Mouse (Mus musculus): ENCODE measurements at regions not wholly inside any gene's neighbourhood (a gene's known extent, or its start where the extent isn't known, plus 50 kb on each side); places are given as distances from the start of the nearest gene placed in this dataset.

- Histone ChIP-seq H3K36me3 (ENCODE audit: insufficient read depth, low read length) (no peaks in the 10 kb centered on the region), H3K4me1 (replicated peaks; ENCODE audit: low read depth, low read length) (no peaks in the 10 kb centered on the region), H3K4me3 (replicated peaks; ENCODE audit: low read length) (no peak overlapping the region), H3K27me3 (ENCODE audit: insufficient read depth, low read length) (no peaks in the 10 kb centered on the region), H3K9me3 (ENCODE audit: low read length) (peaks cover 3% of the 10 kb centered on the region; the same call in 1 of the 2 replicates)
- TF ChIP-seq NANOG (IDR thresholded peaks at IDR 0.05; ENCODE audit: borderline replicate concordance, low read length) (no peak), CTCF (conservative IDR thresholded peaks at IDR 0.05; ENCODE audit: low read length) (no peak), POU5F1 (IDR thresholded peaks at IDR 0.05; ENCODE audit: borderline replicate concordance, low read length) (no peak)
Measured at GRCm38 (mm10) chr12:43326714-43327334, 883.3 kb downstream of the Dnajb9 start.

GRCm38 (mm10) chr12:43310293-43310692 is 899.8 kb downstream of the Dnajb9 start:
- no peaks in the 10 kb centered on the region for H3K27me3 ChIP-seq (ENCODE audit: insufficient read depth, low read length)
- no peak for TF ChIP-seq CTCF (conservative IDR thresholded peaks at IDR 0.05; ENCODE audit: low read length)
- no peak for TF ChIP-seq NANOG (IDR thresholded peaks at IDR 0.05; ENCODE audit: borderline replicate concordance, low read length)
- TF ChIP-seq POU5F1 (IDR thresholded peaks at IDR 0.05; ENCODE audit: borderline replicate concordance, low read length) = no peak
- no peaks in the 10 kb centered on the region for H3K36me3 ChIP-seq (ENCODE audit: insufficient read depth, low read length)

GRCm38 (mm10) chr12:43306502-43307051 is 903.5 kb downstream of the Dnajb9 start:
- Histone ChIP-seq H3K27me3 (ENCODE audit: insufficient read depth, low read length) (no peaks in the 10 kb centered on the region), H3K4me3 (replicated peaks; ENCODE audit: low read length) (no peak overlapping the region), H3K4me1 (replicated peaks; ENCODE audit: low read depth, low read length) (no peaks in the 10 kb centered on the region), H3K9me3 (ENCODE audit: low read length) (no peaks in the 10 kb centered on the region), H3K36me3 (ENCODE audit: insufficient read depth, low read length) (no peaks in the 10 kb centered on the region)
- TF ChIP-seq POU5F1 (IDR thresholded peaks at IDR 0.05; ENCODE audit: borderline replicate concordance, low read length) (no peak), NANOG (IDR thresholded peaks at IDR 0.05; ENCODE audit: borderline replicate concordance, low read length) (no peak)

More at GRCm38 (mm10) chr12:43310293-43310692, 899.8 kb downstream of the Dnajb9 start:
- Histone ChIP-seq H3K9me3 (ENCODE audit: low read length) (no peaks in the 10 kb centered on the region), H3K4me3 (replicated peaks; ENCODE audit: low read length) (no peak overlapping the region), H3K4me1 (replicated peaks; ENCODE audit: low read depth, low read length) (no peaks in the 10 kb centered on the region)

- Histone ChIP-seq H3K27me3 (ENCODE audit: insufficient read depth, low read length) (no peaks in the 10 kb centered on the region), H3K4me1 (replicated peaks; ENCODE audit: low read depth, low read length) (no peaks in the 10 kb centered on the region), H3K4me3 (replicated peaks; ENCODE audit: low read length) (no peak overlapping the region), H3K9me3 (ENCODE audit: low read length) (no peaks in the 10 kb centered on the region), H3K36me3 (ENCODE audit: insufficient read depth, low read length) (no peaks in the 10 kb centered on the region)
- TF ChIP-seq CTCF (conservative IDR thresholded peaks at IDR 0.05; ENCODE audit: low read length) (no peak), POU5F1 (IDR thresholded peaks at IDR 0.05; ENCODE audit: borderline replicate concordance, low read length) (no peak), NANOG (IDR thresholded peaks at IDR 0.05; ENCODE audit: borderline replicate concordance, low read length) (no peak)
Measured at GRCm38 (mm10) chr12:43300504-43300903, 909.6 kb downstream of the Dnajb9 start.

- no peaks in the 10 kb centered on the region for H3K9me3 ChIP-seq (ENCODE audit: low read length)
- H3K4me1 ChIP-seq (replicated peaks; ENCODE audit: low read depth, low read length) = no peaks in the 10 kb centered on the region
Measured at GRCm38 (mm10) chr12:43280442-43280841, 929.7 kb downstream of the Dnajb9 start.

GRCm38 (mm10) chr12:43265016-43265415 is 945.1 kb downstream of the Dnajb9 start:
- H3K9me3 ChIP-seq (ENCODE audit: low read length) = no peaks in the 10 kb centered on the region
- TF ChIP-seq CTCF (conservative IDR thresholded peaks at IDR 0.05; ENCODE audit: low read length) = no peak
- no peak for TF ChIP-seq NANOG (IDR thresholded peaks at IDR 0.05; ENCODE audit: borderline replicate concordance, low read length)
- TF ChIP-seq POU5F1 (IDR thresholded peaks at IDR 0.05; ENCODE audit: borderline replicate concordance, low read length) = no peak
- no peaks in the 10 kb centered on the region for H3K36me3 ChIP-seq (ENCODE audit: insufficient read depth, low read length)
- H3K4me3 ChIP-seq (replicated peaks; ENCODE audit: low read length) = no peak overlapping the region
- no peaks in the 10 kb centered on the region for H3K27me3 ChIP-seq (ENCODE audit: insufficient read depth, low read length)
- H3K4me1 ChIP-seq (replicated peaks; ENCODE audit: low read depth, low read length) = no peaks in the 10 kb centered on the region

More at GRCm38 (mm10) chr12:43280442-43280841, 929.7 kb downstream of the Dnajb9 start:
- Histone ChIP-seq H3K36me3 (ENCODE audit: insufficient read depth, low read length) (no peaks in the 10 kb centered on the region), H3K4me3 (replicated peaks; ENCODE audit: low read length) (no peak overlapping the region), H3K27me3 (ENCODE audit: insufficient read depth, low read length) (no peaks in the 10 kb centered on the region)
- no peak for TF ChIP-seq CTCF (conservative IDR thresholded peaks at IDR 0.05; ENCODE audit: low read length)
- TF ChIP-seq POU5F1 (IDR thresholded peaks at IDR 0.05; ENCODE audit: borderline replicate concordance, low read length) = no peak
- no peak for TF ChIP-seq NANOG (IDR thresholded peaks at IDR 0.05; ENCODE audit: borderline replicate concordance, low read length)

- H3K4me1 ChIP-seq (replicated peaks; ENCODE audit: low read depth, low read length) = no peaks in the 10 kb centered on the region
- H3K4me3 ChIP-seq (replicated peaks; ENCODE audit: low read length) = no peak overlapping the region
- no peaks in the 10 kb centered on the region for H3K9me3 ChIP-seq (ENCODE audit: low read length)
- no peaks in the 10 kb centered on the region for H3K36me3 ChIP-seq (ENCODE audit: insufficient read depth, low read length)
- H3K27me3 ChIP-seq (ENCODE audit: insufficient read depth, low read length) = no peaks in the 10 kb centered on the region
- no peak for TF ChIP-seq CTCF (conservative IDR thresholded peaks at IDR 0.05; ENCODE audit: low read length)
- TF ChIP-seq NANOG (IDR thresholded peaks at IDR 0.05; ENCODE audit: borderline replicate concordance, low read length) = no peak
- no peak for TF ChIP-seq POU5F1 (IDR thresholded peaks at IDR 0.05; ENCODE audit: borderline replicate concordance, low read length)
Measured at GRCm38 (mm10) chr12:43263845-43264244, 946.3 kb downstream of the Dnajb9 start.

GRCm38 (mm10) chr12:43225950-43226349 is 984.2 kb downstream of the Dnajb9 start:
- TF ChIP-seq CTCF (conservative IDR thresholded peaks at IDR 0.05; ENCODE audit: low read length) = no peak
- TF ChIP-seq NANOG (IDR thresholded peaks at IDR 0.05; ENCODE audit: borderline replicate concordance, low read length) = peak; percentile 85
- TF ChIP-seq POU5F1 (IDR thresholded peaks at IDR 0.05; ENCODE audit: borderline replicate concordance, low read length) = 0 out of 2 replicates have a peak, but pooled peaks have one; percentile 6
- no peak overlapping the region for H3K4me3 ChIP-seq (replicated peaks; ENCODE audit: low read length)
- H3K36me3 ChIP-seq (ENCODE audit: insufficient read depth, low read length) = no peaks in the 10 kb centered on the region
- H3K4me1 ChIP-seq (replicated peaks; ENCODE audit: low read depth, low read length) = peaks cover 8% of the 10 kb centered on the region
- no peaks in the 10 kb centered on the region for H3K9me3 ChIP-seq (ENCODE audit: low read length)
- H3K27me3 ChIP-seq (ENCODE audit: insufficient read depth, low read length) = no peaks in the 10 kb centered on the region
